Mouse (Mus musculus) CH12F3 (cell line): Measurements from ENCODE around the gene Grm3.

Experiments
- in situ Hi-C: fragments of 300-500 bp; cut with MboI; formaldehyde crosslinking; loops from 2 replicates; pipeline ENCODE4 v1.14.3; 2020; ENCODE audit warnings: low sequenced_read_pairs

The Grm3 gene

DNA sequence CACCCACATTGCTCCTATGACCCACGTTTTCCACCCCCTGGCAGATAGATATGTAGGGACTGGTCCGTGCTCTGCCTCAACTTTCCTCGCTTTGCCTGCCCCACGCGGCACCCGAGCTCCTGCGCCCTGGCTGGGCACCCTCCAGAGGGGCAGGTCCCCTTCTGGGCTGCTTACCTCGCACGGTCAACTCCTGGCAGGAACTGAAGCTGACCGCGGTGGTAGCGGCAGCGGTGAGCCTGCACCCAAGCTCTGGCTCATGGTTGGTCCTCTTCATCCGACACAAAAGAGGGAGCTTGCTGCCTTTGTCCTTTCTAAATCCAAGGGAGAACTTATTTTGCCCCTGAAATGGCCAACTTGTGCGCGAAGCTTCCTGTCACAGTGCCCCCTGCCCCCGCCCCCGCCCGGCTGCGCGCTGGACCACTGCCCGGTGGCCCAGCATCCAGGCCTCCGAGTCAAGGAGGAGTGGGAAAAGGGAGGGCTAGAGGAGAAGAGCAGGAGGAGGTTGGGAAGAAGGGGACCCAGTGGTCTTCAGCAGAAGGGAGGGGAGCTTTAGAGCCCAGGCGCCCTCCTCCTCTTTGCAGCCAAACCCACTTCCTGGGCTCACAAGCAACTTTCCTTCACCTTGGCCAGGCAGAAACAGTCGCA lies at the start of gene Grm3:
Gene Grm3, minus strand, starts transcription at position 215 of the 645 bp plus-strand sequence.
- in situ Hi-C loops, result no loop called here

DNA sequence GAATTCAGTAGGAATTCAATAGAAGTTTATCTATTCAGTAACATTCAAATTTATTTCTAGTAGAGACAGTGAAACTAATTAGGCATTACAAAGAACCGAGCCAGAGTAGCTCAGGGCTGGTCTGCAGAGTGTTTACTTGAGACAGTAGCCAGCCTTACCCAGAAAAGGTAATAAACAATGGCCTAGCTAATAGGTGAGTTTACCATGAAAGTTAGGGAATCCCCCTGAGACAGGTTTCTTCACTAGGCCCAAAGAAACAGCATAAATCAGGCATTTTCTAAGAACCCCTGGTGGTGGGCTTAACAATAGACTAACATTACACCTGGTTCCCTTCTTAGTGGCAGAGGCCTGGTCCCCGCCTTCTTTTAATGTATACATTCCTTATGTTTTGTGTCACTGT lies 30.8 kb upstream of the Grm3 start:
- in situ Hi-C loops, result no loop called here

DNA sequence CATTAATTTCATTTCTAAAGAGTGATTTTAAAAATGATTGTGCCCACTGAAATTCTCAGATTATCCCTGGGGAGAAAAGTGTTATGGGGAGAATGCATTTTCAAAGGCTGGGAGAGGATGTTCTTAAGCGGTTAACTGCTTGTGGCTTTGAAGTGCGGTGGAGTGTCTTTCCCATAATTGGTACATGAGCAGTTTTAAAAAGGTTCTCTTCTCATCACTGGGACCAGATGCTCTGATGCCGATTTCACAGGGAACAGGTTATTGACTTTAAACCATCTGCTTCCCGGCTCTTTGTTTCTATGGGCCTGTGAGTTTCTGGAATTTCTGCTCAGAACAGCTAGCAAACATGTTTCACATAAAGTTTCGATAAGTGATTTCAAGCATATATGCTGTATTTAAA lies 23.2 kb upstream of the Grm3 start:
- in situ Hi-C loops, result no loop called here

DNA sequence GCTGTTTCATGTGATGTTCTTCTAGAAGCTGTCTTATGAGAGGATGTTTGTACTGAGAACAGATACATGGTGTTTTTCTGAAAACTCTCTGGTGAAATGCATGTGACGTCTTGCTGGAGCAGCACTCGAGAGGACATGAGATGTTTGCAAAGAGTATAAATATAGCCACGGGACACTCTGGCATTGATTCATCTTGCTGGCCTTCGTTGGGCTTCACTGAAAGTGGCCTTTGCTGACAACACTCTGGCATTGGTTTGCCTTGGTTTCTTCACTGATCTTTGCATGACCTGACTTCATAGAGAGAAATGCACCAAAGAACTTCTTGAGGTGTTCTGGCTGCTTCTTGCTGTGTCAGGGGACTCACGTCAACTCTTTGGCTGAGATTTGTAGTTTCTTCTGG lies 19.1 kb upstream of the Grm3 start:
- in situ Hi-C loops, result no loop called here

DNA sequence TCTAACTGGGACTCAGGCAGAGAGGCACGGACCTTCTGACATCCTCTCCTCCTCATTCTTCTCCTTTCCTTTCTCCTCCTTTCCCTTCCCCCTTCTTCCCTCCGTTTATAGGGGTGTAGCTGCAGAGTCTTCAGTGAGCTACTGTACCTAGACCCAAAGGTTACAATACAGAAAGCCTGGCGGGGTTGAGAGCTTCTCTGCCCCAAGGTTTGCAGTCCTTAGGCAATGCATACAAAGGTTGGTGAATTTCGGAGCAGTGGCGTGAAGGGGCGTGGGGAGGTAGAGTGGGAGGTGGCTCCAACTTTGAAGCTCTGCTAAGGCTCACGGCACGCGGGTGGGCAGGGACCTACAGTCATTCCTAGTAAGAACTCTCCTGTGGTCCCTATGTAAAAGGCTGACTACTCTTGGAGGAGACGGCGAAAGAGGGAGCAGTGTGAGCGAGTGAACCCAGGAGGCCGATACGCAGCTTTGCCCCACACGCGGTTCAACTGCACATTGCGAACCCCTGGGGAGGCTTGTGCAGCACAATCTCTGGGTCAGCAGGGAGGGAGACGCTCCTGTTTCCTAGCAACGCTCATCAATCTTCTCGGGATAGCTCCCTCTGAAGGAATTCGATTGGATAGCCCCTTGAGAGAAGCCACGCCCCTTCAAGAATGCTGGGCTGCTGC lies 765 bp upstream of the Grm3 start:
- in situ Hi-C loops, result no loop called here

DNA sequence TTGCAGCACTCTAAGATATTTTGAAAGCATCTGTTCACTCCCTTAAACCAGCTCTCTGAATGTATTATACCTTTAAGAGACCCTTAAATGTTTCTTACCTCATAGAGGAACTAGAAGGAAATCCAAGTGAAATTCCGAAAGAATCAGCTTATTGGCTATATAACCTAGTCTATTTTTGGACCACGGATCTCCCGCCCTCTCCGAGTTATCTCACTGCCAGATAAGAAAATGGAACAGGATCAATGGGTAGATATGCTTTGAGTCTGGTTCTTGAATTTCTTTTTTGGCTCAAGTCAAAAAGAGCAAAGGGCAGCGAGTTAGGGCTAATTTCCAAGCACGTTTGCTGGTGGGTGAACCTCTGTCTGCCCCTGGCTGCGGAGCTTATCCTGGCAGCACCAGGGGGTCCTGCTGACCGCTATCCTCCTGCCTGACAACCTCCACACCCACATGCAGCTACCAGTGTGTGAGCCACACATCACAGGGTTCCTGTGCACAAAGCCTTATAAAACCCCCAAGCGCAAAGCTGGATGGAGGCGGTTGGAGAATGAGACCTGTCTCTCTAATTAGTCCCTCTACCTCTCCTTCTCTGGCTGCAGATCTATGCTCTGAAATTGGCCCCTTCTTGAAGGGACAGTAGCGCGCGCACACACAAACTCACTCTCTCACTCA lies 549 bp downstream of the Grm3 start:
- in situ Hi-C loops, result no loop called here

DNA sequence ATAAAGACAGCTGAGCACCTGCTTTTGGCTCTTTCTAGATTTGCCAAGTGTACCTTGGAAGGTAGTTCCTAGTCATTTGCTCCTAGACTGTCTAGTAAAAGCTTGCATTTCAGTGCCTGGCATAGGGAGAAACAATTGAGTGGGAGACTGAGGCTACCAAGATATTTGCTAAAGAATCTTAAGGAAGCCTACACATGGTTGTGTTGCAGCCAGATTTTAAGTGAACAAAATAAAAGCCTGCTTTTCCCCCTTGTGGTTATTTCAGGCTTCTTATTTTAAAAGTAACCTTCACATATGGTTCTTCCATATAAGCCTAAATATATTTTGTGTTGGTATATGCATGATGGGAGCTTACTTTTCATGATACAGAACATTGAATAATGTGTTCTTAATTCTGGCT lies 3.8 kb downstream of the Grm3 start:
- in situ Hi-C loops, result no loop called here

DNA sequence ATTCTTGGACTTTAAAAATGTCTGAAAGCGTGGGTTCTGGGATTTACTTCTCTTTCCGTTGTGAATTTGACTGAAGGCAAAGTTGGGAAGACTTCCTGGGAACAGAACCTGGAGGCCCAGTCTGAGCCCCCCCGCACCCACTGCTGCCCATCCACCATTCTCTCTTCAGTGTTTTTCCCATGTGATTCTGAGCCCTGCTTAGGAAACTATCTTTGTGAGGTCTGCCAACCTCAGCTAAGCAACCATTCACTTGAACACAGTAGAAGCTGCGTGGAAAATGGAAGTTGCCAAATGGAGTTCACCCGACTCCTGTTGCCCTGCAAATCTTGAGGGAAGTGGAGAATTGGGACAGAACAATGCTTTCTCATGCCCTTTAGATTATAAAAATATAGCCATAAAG lies 8.7 kb downstream of the Grm3 start:
- in situ Hi-C loops, result no loop called here

DNA sequence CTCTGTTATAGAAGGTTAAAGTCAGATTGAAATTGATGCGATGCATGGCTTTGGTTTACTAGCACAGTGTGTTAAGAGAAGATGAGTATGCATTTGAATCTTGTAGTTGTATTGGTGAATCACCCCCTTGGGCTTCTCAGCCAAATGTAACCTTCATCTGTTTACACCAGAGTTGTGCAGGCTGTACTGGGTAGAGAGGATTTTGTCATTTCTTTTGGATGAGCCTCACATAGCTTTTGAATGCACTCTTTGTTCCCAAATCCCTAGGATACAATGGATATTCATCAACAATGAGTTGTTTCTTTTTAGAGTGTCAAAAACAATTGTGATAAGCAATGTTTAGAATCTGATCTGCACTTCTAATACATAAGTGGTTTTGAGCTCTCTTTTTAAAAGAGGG lies 17.9 kb downstream of the Grm3 start:
- in situ Hi-C loops, result no loop called here

DNA sequence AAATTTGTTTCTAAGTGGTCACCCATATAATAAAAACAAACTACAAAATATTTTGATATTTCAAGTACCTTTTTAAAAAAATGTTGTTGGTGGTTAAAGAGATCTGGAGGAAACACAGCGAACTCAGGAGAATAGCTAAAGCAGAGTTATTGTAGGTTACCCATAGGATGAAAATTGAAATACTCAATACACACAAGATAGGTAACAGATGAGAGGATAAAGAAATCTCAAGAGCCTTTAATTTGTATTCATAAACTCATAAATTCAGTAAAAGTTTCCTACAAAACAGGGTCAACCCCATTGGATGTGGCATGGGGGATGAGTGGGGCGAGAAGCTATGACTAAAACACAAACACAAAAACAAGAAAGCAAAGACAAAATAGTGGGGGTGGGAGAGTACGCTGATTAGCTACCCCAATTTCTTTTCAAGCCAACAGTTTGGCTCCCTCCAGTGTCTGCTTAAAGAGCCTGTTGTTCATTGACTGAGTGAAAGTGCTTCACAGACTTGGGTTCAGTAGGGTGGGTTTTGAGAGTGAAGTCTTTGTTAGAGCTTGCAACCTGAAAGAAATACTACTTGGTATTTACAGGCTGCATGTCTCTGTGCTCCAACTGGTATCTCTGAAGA lies 21.5 kb downstream of the Grm3 start:
- in situ Hi-C loops, result no loop called here

DNA sequence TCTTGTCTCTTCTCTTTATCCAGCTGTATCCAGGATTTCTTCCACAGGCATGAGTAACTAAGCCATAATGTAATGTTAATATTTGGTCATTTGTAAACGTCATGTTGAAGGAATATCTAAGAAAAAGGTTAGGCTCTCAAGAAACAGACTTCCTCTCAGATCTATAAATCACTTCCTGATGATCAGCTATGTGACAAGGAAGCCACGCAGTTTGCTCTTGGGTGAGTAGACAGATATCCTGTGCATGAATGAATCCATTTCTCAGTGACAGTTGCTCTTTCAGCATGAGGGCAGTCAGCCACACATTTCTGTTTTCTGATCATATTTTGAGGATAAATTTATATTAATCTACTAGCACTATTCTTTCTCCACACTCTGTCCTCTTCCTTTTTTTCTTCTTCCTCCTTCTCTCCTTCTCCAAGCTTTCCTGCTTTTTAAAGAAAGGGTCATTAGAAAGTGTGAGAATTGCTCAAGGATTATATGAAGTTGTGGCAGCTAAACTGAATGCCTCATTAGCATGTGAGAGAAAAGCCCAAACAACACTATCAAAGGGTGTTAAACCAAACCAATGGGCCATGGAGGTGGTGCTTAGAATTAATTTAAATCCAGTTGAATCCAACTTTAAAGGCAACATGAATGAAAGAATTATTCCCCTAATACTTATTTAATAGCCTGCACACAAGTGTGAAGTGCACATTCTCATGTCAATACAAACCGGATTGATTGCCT lies 22.1 kb downstream of the Grm3 start:
- in situ Hi-C loops, result no loop called here

DNA sequence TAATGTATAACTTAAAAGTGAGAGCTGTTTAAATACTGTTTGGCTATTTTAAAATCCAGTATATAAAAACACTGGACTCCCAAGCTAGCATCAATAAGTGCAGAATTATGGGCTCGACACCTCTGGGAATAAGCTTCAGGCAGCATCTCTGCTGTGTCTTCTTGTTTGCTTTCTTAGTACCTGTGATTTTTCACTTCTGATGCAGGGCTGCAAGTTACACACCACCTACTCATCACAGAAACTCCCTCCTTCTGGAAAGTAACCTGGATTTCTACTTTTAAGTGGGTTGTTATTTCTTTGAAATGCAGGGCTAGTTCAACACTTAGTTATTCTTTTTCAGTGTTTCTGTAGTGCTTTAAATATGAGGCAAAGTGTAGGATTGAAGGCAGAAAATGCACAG lies 32.6 kb downstream of the Grm3 start:
- in situ Hi-C loops, result no loop called here

DNA sequence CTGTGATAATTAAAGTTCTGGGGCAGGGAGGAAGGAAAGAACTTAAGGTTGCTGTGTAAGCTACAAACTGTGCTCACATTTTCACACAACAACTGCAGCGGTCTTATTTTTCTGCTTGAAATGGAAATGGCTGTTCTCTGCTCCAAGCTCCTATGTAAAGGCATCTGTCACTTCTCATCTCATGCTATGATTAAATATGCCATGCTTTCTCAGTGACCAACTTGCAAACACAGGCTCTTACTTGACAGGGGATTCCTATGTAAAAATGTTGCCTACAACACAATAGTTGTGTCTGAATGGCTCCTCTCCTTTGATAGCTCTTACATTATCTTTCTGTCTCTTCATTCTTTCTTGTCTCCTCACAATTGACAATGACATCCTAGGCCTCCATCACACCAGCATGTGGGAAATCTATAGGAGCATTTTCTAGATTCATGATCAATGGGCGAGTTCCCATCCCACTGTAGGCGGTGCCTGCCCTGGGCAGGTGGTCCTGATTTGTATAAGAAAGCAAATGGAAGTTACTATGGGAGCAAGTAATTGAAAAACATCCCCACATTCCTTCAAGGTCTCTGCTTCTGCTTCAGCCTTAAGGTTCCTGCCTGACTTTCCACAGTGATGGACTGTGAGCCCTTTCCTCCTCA lies 34.2 kb downstream of the Grm3 start:
- in situ Hi-C loops, result no loop called here

DNA sequence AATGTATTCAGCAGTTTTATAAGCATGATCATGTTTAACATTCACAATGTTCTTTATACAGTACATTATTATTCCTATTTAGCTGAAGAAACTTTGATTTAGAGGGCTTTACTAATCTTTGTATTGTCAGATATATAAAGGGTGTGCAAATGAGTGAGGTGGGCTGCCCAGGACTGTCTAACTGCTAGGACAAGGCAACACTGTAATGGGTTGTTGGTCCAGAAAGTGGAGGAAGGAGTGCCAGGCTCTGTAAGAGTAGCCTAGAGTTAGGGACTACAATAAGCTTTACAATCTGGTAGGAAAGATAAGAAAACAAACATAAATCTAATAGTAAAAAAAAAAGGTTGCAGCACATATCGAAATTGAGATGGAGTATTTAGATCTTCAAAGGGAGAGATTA lies 34.8 kb downstream of the Grm3 start:
- in situ Hi-C loops, result no loop called here

DNA sequence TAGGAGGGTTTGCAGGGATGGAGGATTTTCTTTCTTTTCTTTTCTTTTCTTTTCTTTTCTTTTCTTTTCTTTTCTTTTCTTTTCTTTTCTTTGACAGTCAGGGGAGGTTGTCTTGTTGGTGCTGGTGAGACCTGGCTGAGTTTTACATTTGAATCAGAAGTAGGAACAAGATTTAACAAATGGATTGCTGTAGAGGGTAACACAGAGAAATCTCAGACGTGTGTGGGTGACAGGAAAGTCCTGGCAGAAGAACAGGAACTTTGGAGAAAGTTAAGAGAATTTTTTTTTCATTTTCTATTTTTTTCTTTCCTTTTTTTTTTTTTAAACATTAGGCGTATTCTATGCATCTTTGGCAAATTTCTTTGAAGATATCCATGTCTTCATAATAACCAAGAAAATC lies 41.8 kb downstream of the Grm3 start:
- in situ Hi-C loops, result no loop called here

DNA sequence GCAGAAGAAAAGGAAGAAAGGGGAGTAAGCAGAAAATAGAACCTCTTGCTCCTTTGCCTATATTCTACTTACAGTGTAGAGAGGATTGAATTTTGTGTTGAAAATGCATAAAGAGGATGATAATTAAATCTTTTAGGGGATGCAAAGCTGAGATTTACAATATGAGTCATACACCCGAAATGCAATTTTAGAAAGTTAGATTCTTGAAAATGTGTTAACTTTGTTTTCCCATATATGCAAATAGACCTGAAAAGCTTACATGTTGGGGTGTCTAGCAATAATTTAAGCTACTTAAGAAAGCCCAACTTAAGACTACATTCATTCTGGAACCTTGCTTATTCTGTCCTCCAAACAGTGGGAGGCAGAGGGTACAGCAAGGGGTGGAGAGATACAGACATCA lies 56.0 kb downstream of the Grm3 start:
- in situ Hi-C loops, result no loop called here

DNA sequence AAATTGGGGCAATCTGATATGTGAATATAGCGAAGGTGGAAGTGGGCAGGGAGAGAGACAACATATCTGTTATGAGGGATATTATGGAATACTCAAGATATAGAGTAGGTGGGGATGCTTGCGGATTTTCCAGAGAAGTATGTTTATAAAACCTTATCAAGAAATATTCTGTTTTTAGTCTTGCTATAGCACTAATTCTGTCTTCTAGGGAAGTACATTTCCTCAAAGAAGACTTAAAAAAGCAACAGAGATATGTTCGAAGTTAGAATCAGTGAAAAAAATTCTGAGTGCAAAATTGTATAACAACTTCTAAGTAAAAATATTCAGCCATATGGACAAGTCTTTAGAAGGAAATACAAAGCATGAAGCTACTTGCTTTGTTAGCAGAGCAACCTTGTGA lies 61.6 kb downstream of the Grm3 start:
- in situ Hi-C loops, result no loop called here

DNA sequence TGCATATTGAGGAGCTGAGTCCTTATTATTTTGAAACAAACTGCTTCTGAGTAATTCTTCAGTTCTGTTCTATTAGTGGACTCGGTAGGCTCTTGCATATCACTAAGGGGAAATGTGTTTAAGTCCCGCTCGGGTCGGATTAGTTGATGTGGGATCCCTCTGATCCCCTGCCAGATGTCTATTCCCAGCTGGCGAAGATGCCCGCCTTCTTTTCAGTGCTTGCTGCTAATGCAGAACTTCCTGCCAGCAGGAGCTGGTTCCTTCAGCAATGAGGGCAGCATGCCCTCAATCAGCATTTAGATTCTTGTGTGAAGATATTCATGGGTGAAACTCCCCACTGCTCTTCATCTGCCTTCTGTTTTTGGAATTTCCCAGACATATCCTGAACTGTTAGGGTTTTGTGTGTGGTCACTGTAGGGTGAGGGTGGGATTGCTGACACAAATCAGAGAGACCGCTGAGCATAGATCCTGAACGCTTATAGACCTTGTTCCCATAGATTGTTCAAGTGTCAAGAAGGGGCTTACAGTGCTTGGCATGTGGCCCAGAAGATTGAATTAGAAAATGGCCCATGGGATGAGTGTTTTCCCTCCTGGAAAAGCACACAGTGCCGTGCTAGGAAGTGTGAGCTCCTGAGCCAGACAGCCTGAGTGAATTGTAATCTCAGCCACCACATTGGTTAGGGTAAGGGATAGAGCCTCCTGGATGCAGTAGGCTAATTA lies 62.9 kb downstream of the Grm3 start:
- in situ Hi-C loops, result no loop called here

DNA sequence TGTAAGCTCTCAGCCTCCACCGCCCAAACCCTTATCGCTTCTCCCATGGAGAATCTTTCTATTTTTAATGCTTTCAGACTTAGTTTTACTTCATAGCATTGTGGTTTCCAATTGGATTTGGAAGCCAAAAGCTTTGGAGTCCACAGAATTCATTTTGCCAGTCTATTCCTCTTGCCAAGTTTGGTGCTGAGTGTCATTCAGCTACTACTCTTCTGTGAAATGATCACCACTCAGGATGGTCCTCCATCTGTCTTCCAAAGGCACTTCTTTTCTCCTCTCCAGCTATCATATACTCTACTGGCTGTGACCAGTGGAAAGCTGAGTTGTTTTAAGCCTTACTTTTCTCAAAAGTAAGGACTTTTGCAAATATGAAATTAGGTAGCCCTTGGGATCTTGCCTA lies 86.4 kb downstream of the Grm3 start:
- in situ Hi-C loops, result no loop called here

DNA sequence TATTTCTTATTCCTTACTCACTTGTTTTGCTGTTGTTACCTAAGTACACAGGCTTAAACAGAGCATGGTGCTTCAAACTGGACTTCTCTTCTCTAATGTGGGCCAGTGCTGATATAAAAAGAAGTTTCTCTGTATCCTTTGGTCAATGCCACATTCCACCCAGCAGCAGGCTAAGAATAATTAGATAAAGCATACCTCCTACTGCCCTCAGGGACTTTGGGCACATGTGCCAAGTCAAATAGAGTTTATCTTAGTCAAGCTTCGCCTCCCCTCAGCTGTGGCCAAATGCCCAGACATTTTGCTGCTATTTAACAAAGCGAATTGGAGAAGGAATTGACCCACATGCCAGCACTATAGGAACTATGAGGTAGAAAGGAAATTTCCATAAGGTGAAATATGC lies 97.8 kb downstream of the Grm3 start:
- in situ Hi-C loops, result no loop called here
